Mouse (Mus musculus) limb, embryonic 15.5 days (tissue): Measurements from ENCODE around the gene Elk3. TPM values are rescaled to one million over a fixed set of nuclear protein-coding genes. Genes with fewer than 3 reads are reported as not detected.

ENCODE experiments used
- ATAC-seq: fragments of 200-750 bp; cut with Nextera tagmentation; 2 replicates; pipeline ENCODE4 v1.8.0; 2017; ENCODE audit warnings: low read depth, moderate TSS enrichment; ENCODE audit not compliant: insufficient number of reproducible peaks, low FRiP score, low TSS enrichment
- H3K27ac ChIP-seq: fragments of 300-500 bp; sonication (generic); 2 replicates; pipeline ENCODE4 v1.5.1; 2015; ENCODE audit warnings: moderate library complexity, mild to moderate bottlenecking, inconsistent platforms
- H3K27me3 ChIP-seq: fragments of 300-500 bp; sonication (generic); 2 replicates; pipeline ENCODE4 v1.6.1; 2015; ENCODE audit warnings: inconsistent platforms
- H3K36me3 ChIP-seq: fragments of 300-500 bp; sonication (generic); 2 replicates; pipeline ENCODE4 v1.6.1; 2015; ENCODE audit warnings: inconsistent platforms
- H3K4me1 ChIP-seq: fragments of 300-500 bp; sonication (generic); 2 replicates; pipeline ENCODE4 v1.6.1; 2015; ENCODE audit warnings: inconsistent platforms
- H3K4me2 ChIP-seq: fragments of 300-500 bp; sonication (generic); 2 replicates; pipeline ENCODE4 v1.6.1; 2015; ENCODE audit warnings: mild to moderate bottlenecking, inconsistent platforms
- H3K4me3 ChIP-seq: fragments of 300-500 bp; sonication (generic); 2 replicates; pipeline ENCODE4 v1.5.1; 2015; ENCODE audit warnings: mild to moderate bottlenecking, inconsistent platforms
- H3K9ac ChIP-seq: fragments of 300-500 bp; sonication (generic); 2 replicates; pipeline ENCODE4 v1.6.1; 2015; ENCODE audit warnings: inconsistent platforms
- H3K9me3 ChIP-seq: fragments of 300-500 bp; sonication (generic); 2 replicates; pipeline ENCODE4 v1.6.1; 2016; ENCODE audit warnings: inconsistent platforms
- WGBS: fragments of 180-500 bp; shearing (Covaris S2); methylation state at CpG from one replicate; pipeline ENCODE4 v1.1.7; 2015; 5-methylcytosine and 5-hydroxymethylcytosine counted together
- polyA plus RNA-seq: library from polyadenylated mRNA; unstranded; fragments of >200 nt; fragmentation: Nextera tagmentation; extraction: Ambion mirVana; gene quantifications from 2 replicates; pipeline ENCODE4 v1.2.1, GENCODE M21; 2015

Gene Elk3
- polyA plus RNA-seq, 1 experiment from 2014 or later = 36.2 TPM

DNA sequence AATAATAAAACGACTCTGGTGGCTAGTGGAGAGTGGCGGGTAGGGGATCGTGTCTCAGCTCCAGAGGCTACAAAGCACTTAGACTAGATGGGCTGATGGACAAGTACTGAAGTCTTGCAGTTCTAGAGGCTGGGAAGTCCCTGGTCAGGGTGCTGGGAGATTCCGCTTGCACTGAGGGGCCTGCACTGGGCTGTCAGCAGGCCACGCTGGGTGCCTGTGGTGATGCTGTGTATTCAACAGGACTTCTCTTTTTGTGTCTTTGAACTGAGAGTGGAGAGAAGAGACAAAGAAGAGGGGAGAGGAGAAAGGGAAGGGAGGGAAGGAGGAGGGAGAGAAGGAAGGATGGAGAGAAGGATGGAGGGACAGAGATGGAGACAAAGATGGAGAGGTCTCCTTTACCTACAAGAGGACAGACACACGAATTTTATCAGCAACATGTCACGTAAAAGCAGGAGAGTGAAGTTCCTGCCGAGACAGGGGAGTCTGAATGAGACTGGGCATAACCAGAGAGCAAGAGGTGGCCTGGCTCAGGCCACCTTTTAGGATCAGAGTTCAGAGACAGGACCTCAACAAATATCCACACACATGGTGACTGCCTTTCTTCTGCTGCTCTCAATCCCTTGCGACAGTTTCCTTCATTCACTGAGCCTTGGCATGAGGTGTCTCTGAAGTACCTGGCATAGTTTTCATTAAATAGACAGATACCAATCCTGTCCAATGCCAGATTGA, 35.4 kb upstream of the Elk3 start:
- Histone ChIP-seq H3K27ac (no peak overlapping the region; the same call in 1 of the 2 replicates), H3K9me3 (no peaks in the 10 kb centered on the region), H3K4me2 (no peak overlapping the region), H3K4me3 (no peak overlapping the region), H3K36me3 (no peaks in the 10 kb centered on the region), H3K9ac (no peak overlapping the region), H3K4me1 (peaks cover 12% of the 10 kb centered on the region; the same call in 1 of the 2 replicates), H3K27me3 (no peaks in the 10 kb centered on the region)
- no peak for ATAC-seq
- 81% methylated on average over 9 of the region's 9 CpGs for WGBS

GRCm38 (mm10) chr10:93345497-93345896, 34.6 kb upstream of the Elk3 start:
- Histone ChIP-seq H3K4me1 (peaks cover 12% of the 10 kb centered on the region; the same call in 1 of the 2 replicates), H3K4me2 (no peak overlapping the region), H3K27me3 (no peaks in the 10 kb centered on the region), H3K27ac (no peak overlapping the region), H3K9me3 (no peaks in the 10 kb centered on the region), H3K9ac (no peak overlapping the region), H3K4me3 (no peak overlapping the region), H3K36me3 (no peaks in the 10 kb centered on the region)
- no peak for ATAC-seq
- 72% methylated on average over 2 of the region's 2 CpGs for WGBS

GRCm38 (mm10) chr10:93343469-93343868, 32.5 kb upstream of the Elk3 start:
- H3K4me3 ChIP-seq = no peak overlapping the region
- no peak overlapping the region for H3K9ac ChIP-seq
- no peak for ATAC-seq
- H3K27ac ChIP-seq = no peak overlapping the region
- no peak overlapping the region for H3K4me2 ChIP-seq
- no peaks in the 10 kb centered on the region for H3K27me3 ChIP-seq
- WGBS = 88% methylated on average over 6 of the region's 6 CpGs
- no peaks in the 10 kb centered on the region for H3K9me3 ChIP-seq
- H3K36me3 ChIP-seq = no peaks in the 10 kb centered on the region
- H3K4me1 ChIP-seq = peaks cover 12% of the 10 kb centered on the region; the same call in 1 of the 2 replicates

- ATAC-seq = no peak
- H3K4me1 ChIP-seq = peaks cover 9% of the 10 kb centered on the region; the same call in 1 of the 2 replicates
- no peak overlapping the region for H3K4me2 ChIP-seq
- no peak overlapping the region for H3K4me3 ChIP-seq
- WGBS = 93% methylated on average over 3 of the region's 3 CpGs
- H3K27ac ChIP-seq = no peak overlapping the region
- no peak overlapping the region for H3K9ac ChIP-seq
- no peaks in the 10 kb centered on the region for H3K36me3 ChIP-seq
- H3K27me3 ChIP-seq = no peaks in the 10 kb centered on the region
- no peaks in the 10 kb centered on the region for H3K9me3 ChIP-seq
Observed at GRCm38 (mm10) chr10:93342986-93343385, 32.1 kb upstream of the Elk3 start.

GRCm38 (mm10) chr10:93338526-93338925, 27.6 kb upstream of the Elk3 start:
- Histone ChIP-seq H3K9me3 (no peaks in the 10 kb centered on the region), H3K9ac (no peak overlapping the region), H3K4me2 (no peak overlapping the region), H3K27ac (no peak overlapping the region), H3K4me1 (no peaks in the 10 kb centered on the region), H3K4me3 (no peak overlapping the region), H3K36me3 (no peaks in the 10 kb centered on the region), H3K27me3 (no peaks in the 10 kb centered on the region)
- ATAC-seq = no peak
- WGBS = 86% methylated on average over 5 of the region's 5 CpGs

- Histone ChIP-seq H3K27ac (no peak overlapping the region), H3K9ac (no peak overlapping the region), H3K27me3 (no peaks in the 10 kb centered on the region), H3K4me3 (no peak overlapping the region), H3K36me3 (no peaks in the 10 kb centered on the region), H3K9me3 (no peaks in the 10 kb centered on the region), H3K4me1 (no peaks in the 10 kb centered on the region), H3K4me2 (no peak overlapping the region)
- WGBS = 68% methylated on average over 6 of the region's 6 CpGs
- ATAC-seq = no peak
Observed at GRCm38 (mm10) chr10:93336462-93336931, 25.6 kb upstream of the Elk3 start.

GRCm38 (mm10) chr10:93335828-93336461, 25.0 kb upstream of the Elk3 start:
- Histone ChIP-seq H3K4me2 (no peak overlapping the region), H3K27ac (no peak overlapping the region), H3K4me3 (no peak overlapping the region), H3K9ac (no peak overlapping the region), H3K9me3 (no peaks in the 10 kb centered on the region), H3K36me3 (no peaks in the 10 kb centered on the region), H3K27me3 (no peaks in the 10 kb centered on the region), H3K4me1 (no peaks in the 10 kb centered on the region)
- ATAC-seq = no peak
- WGBS = 89% methylated on average over 16 of the region's 16 CpGs

GRCm38 (mm10) chr10:93335001-93335400, 24.1 kb upstream of the Elk3 start:
- ATAC-seq = no peak
- no peaks in the 10 kb centered on the region for H3K27me3 ChIP-seq
- no peaks in the 10 kb centered on the region for H3K9me3 ChIP-seq
- no peak overlapping the region for H3K4me3 ChIP-seq
- no peak overlapping the region for H3K4me2 ChIP-seq
- 51% methylated on average over 2 of the region's 2 CpGs for WGBS
- H3K27ac ChIP-seq = no peak overlapping the region; the same call in 1 of the 2 replicates
- H3K4me1 ChIP-seq = no peaks in the 10 kb centered on the region
- H3K36me3 ChIP-seq = no peaks in the 10 kb centered on the region
- no peak overlapping the region for H3K9ac ChIP-seq

DNA sequence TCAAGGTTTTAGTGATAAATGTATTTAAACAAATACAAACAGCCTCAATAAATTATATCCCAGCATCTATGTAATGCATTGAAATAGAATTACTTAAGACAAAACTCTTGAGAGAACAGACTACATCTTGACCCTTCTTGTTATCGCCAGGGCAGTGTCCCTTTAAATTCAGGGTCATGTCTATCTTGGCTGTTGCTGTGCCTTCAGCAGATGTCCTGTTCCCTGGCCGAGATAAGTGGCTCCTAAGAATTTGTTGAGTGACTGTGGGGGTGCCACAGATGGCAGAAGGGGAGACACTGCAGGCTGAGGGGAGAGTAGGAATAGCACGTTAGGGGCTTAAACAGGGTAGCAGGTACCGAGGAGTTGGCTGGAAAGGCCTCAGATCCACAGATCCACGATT, 22.3 kb upstream of the Elk3 start:
- H3K4me2 ChIP-seq = no peak overlapping the region
- no peak overlapping the region for H3K9ac ChIP-seq
- no peaks in the 10 kb centered on the region for H3K9me3 ChIP-seq
- WGBS = 71% methylated on average over 5 of the region's 5 CpGs
- no peaks in the 10 kb centered on the region for H3K27me3 ChIP-seq
- H3K4me3 ChIP-seq = no peak overlapping the region
- no peaks in the 10 kb centered on the region for H3K36me3 ChIP-seq
- ATAC-seq = no peak
- no peaks in the 10 kb centered on the region for H3K4me1 ChIP-seq
- no peak overlapping the region for H3K27ac ChIP-seq

- no peak overlapping the region for H3K4me2 ChIP-seq
- H3K9ac ChIP-seq = no peak overlapping the region
- 29% methylated on average over 3 of the region's 3 CpGs for WGBS
- no peak overlapping the region for H3K27ac ChIP-seq
- H3K36me3 ChIP-seq = no peaks in the 10 kb centered on the region
- no peak overlapping the region for H3K4me3 ChIP-seq
- no peaks in the 10 kb centered on the region for H3K27me3 ChIP-seq
- H3K9me3 ChIP-seq = no peaks in the 10 kb centered on the region
- H3K4me1 ChIP-seq = no peaks in the 10 kb centered on the region
- ATAC-seq = no peak
Observed at GRCm38 (mm10) chr10:93332261-93332809, 21.4 kb upstream of the Elk3 start.

GRCm38 (mm10) chr10:93331543-93331942, 20.6 kb upstream of the Elk3 start:
- ATAC-seq = no peak
- Histone ChIP-seq H3K9ac (no peak overlapping the region), H3K4me1 (0 out of 2 replicates have a peak, but pooled peaks cover 4% of the 10 kb centered on the region), H3K4me2 (no peak overlapping the region), H3K27ac (no peak overlapping the region), H3K27me3 (no peaks in the 10 kb centered on the region), H3K9me3 (no peaks in the 10 kb centered on the region), H3K36me3 (no peaks in the 10 kb centered on the region), H3K4me3 (no peak overlapping the region)
- 76% methylated on average over 4 of the region's 4 CpGs for WGBS

- H3K4me3 ChIP-seq = no peak overlapping the region
- 62% methylated on average over 5 of the region's 5 CpGs for whole genome bisulfite sequencing
- no peak overlapping the region for H3K27ac ChIP-seq
- H3K4me1 ChIP-seq = peaks cover 12% of the 10 kb centered on the region; the same call in 1 of the 2 replicates
- H3K4me2 ChIP-seq = no peak overlapping the region
- H3K36me3 ChIP-seq = no peaks in the 10 kb centered on the region
- H3K27me3 ChIP-seq = no peaks in the 10 kb centered on the region
- no peaks in the 10 kb centered on the region for H3K9me3 ChIP-seq
- no peak for ATAC-seq
- H3K9ac ChIP-seq = no peak overlapping the region
Observed at GRCm38 (mm10) chr10:93328321-93328720, 17.4 kb upstream of the Elk3 start.
